Mouse (Mus musculus) urinary bladder, adult 18-20 months (tissue): Measurements from ENCODE around the gene Adamts3.

Experiments
- DNase-seq, 2 experiments: peaks; one replicate each; pipeline ENCODE4 v3.0.0; 2022; ENCODE audit warnings: low spot score in 2 of 2, mixed read lengths in 2 of 2

Gene Adamts3

DNA sequence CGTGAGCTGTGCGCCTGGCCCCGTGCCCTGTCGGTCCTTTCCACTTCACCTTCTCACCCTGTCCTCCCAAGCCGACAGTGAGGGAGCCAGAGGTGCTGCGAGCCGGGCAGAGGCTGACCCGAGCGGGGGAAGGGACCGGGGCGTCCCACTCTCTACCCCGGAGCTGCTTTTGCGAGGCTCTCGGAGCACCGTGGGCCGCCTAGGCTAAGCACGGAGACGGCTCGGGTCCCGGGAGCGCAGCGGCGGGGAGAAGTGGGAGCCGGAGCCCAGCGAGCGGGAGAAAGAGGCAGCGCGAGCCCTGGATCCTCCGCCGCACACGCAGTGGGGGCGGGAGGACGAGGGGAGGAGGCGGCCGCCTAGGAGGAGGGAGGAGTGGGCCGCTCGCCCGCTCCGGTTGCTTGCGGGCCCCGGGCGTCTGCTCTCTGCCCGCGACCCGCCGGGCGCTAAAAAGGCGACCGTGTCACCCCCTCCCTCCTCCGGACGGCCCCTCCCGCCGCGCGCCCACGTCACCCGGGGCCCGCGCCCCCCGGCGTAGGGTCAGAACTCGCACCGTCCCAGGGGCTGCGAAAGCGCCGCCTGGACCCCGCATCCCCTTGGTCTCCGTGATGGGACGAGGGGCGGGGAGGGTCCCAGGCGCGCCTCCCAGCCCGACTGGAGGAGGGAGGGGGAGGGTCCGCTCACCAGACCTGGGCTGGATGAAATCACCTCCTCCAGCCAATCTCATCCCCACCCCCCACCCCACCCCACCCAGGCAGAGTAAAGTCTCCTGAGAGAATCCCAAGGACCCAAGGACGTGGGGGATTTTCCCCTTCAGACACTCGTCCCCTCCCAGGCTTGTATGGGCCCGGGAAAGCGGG lies at the start of gene Adamts3:
Gene Adamts3 (minus strand): TSS at position 284 of the 857 bp plus-strand sequence.
- peak; percentile 29 to 52 for DNase-seq

GRCm38 (mm10) chr5:89931511-89931910 lies 48.4 kb upstream of the Adamts3 start:
- DNase-seq, result no peak

DNA sequence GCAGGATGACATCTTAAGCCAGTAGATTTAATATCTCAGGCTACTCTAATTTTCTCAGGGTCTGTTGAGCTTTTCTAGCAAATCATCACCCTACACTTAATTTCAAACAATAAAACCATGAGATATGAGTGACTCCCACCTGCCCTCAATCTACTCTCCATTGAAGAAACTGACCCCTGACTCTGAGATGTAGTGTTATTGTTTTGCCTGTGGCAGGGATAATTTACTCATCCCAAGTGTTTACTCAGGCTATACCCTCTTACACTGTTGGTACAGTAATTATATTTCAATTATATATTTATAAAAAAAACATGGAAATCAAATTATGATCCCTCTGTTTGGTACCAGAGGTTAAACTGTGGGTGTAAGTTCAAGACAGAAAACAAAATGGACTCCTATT lies 29.2 kb upstream of the Adamts3 start:
- DNase-seq, result no peak

DNA sequence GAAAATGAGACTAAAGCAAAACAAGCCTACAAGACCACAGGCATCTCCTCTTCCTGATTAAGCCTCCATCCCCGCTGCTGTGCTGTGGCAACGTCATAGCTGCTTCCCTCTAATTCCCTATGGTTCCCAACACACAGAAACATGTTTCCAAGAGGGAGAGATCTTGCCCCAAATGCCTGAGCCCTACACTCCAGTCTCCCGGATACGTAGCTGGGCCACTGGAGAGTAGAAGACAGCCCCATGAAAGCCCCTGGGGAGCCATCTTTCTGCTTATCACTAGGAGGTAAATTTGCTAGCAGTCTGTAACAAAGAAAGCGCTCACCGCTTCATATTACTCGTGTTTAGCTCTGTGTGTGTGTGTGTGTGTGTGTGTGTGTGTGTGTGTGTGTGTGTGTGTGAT lies 28.8 kb upstream of the Adamts3 start:
- DNase-seq, result no peak

DNA sequence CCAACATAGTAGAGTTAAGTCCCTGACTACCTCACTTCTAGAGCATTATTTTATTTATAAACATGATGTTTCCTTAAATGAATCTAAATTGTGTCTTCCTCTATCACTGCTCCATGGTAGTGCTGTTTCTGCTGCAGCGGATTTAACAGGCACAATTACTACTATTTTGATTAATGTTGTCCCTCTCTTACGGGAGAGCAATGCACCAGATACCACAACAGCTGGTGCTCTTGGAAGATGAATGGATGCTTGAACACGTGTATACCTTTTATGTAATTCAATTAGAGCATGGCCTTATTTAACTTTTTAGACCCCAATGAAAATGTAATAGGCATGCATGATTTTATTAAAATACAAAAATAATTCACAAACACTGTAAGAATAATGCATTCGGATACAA lies 28.4 kb upstream of the Adamts3 start:
- no peak for DNase-seq

DNA sequence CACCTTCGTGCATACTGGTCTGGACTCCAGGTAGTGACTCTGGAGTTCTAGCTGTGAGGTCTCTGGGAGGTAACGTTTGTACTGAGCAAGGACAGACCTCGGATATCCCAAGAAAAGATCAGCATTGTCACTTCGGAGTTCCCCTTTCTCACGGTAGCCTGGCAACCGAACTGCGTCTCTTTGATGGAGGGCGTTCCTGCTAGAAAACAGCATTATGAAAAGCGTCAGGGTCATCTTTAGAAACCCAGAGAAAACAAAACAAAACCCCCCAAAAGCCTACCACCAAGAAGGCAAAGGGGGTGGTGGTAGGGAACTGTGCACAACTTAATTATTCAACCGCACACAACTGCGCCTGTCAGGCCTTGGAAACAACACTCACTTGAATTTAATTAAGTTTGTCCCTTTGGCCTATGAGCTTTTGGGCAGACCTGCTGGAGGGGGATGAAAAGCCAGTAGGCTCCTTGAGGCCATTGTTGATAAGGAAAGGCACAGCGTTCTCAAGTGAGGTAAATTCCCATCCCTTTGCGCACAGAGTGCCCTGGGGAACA lies 23.8 kb upstream of the Adamts3 start:
- no peak for DNase-seq

DNA sequence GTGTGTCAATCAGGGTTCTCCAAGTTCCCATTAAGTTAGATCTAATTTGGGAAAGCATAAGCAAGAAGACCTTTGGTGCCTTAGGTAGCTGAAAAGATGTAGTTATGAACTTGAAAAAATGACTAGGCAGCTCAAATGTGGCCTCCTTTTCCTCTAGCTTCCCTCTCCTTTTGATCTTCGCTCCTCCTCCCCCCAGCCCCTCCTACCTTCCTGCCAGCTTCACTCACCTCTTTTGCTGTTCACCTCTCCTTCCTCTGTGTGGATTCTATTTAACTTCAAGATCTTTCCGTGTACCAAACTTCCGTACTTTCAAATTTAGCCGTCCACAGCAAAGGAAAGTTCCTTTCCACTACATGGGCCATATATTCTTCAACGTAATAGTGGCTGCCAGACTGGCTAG lies 17.9 kb upstream of the Adamts3 start:
- no peak for DNase-seq

GRCm38 (mm10) chr5:89897495-89897894 lies 14.4 kb upstream of the Adamts3 start:
- no peak for DNase-seq

DNA sequence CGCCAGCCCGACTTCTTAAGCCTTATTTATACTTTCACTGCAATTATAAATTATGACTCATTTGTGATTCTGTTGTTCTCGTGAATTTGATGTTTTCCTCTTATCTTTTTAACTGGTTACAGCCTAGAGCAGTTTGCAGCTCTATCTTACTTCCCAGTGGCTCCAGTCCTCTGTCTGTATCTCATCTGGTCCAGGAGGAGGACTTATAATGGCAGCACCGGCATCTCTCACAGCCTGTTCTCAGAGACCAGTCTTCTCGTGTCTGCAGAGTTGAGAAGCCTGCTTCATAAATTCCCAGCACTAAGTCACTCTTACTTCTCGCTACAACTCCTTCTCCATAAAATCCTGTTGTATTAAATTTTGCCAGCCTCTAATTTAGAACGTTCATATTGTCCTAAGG lies 12.4 kb upstream of the Adamts3 start:
- no peak for DNase-seq

GRCm38 (mm10) chr5:89884991-89885390 lies 1.9 kb upstream of the Adamts3 start:
- no peak for DNase-seq

GRCm38 (mm10) chr5:89883908-89884204 lies 722 bp upstream of the Adamts3 start:
- DNase-seq, result no peak

DNA sequence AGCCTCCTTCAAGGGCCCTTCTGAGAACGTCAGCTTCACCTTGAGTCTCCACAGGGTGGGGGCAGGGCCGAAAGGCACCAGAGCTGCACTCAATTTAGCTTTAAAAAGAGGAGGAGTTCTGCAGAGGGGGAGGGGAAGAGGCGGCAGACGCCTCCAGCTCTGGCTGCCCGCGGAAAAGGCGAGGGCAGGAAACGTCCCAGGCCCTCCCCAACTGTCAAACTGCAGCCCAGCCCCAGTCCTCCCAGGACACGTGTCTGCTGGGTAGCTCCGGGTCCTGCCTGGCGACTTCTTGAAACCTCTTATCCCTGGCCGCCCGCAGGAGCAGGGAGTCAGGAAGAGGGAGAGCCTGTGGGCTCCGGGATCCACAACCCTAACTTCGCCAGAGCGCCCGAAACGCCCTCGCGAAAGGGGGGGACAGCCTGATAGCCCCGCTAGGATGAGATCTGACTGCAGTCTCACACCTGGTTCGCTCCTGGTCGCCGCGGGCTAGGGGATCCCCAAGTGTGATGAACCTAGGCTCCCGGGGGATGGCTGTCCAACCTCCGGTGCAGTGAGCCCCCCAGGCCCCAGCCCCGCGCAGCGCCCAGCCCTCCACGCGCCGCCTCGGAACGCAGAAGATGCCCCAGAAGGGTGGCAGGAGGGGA lies 921 bp downstream of the Adamts3 start:
- peak; percentile 26 to 45 for DNase-seq

DNA sequence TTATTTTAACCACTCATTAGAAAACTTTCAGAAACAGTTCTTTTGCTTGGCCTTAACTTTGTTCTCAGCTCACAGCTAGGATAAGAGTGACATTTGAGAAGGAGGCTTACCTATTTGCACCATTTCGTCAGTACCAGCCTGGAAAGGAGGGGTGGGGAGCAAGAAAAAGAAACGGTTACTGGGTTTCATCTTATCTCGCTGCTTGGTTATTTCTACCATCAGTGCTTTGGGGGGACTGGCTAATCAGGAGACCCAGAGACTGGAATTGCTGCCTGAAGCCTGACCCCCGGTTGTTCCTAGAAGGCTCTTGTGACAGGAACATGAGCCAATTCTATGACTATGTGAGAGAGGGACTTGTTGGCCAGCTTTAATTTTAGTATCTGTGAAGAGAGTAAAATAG lies 1.7 kb downstream of the Adamts3 start:
- no peak for DNase-seq

DNA sequence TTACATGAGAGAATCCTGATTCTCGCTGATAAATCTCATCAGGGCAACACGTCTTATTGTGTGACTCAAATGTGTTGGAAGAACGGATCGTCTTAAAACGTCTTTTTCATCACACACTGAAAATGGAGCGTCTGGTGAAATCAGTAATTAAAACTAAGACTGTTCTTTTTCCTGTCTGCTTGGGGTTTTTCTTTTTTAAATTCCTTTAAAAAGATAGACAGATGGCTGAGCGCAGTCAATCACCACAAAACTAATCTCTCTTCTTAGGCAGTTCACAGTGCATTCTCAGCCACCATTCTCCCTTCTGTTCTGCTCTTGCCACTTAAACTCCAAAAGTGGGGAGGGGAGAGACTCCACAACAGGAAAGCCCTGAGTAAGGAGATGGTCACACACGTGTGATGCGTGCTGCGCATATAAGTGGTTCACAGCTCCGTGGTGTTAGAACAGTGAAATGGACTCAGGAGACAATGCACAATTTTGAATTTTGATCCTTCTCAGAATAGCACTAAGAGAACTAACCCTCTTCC lies 4.2 kb downstream of the Adamts3 start:
- no peak for DNase-seq

- no peak for DNase-seq
These were observed 10.5 kb downstream of the Adamts3 start for GRCm38 (mm10) chr5:89872661-89873060.

GRCm38 (mm10) chr5:89859603-89860002 lies 23.5 kb downstream of the Adamts3 start:
- DNase-seq, result no peak

GRCm38 (mm10) chr5:89858837-89859236 lies 24.3 kb downstream of the Adamts3 start:
- no peak for DNase-seq

GRCm38 (mm10) chr5:89846551-89846950 lies 36.6 kb downstream of the Adamts3 start:
- DNase-seq, result no peak

- DNase-seq, result no peak
These were observed 38.8 kb downstream of the Adamts3 start for GRCm38 (mm10) chr5:89844354-89844753.

DNA sequence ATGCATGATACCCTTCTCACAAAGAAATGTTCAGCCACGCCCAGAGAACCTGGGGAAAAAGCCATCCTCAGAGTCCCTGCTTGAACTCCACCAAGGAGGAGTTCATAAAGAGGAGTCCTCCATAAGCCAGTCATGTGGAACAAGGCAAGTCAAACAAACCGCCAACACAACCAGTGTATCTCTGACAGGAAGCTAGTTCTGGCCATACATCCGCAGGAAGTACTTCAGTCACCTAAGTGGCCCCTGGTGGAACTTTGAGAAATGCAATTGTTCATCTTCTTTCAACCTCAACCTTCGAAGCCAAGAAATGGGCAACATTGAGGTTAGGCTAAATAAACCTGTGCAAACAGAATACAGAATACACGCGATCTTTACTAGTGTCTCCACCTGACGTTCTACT lies 39.7 kb downstream of the Adamts3 start:
- DNase-seq, result no peak

- DNase-seq, result no peak
These were observed 43.5 kb downstream of the Adamts3 start for GRCm38 (mm10) chr5:89839627-89840026.

GRCm38 (mm10) chr5:89821175-89821574 lies 62.0 kb downstream of the Adamts3 start:
- no peak for DNase-seq

DNA sequence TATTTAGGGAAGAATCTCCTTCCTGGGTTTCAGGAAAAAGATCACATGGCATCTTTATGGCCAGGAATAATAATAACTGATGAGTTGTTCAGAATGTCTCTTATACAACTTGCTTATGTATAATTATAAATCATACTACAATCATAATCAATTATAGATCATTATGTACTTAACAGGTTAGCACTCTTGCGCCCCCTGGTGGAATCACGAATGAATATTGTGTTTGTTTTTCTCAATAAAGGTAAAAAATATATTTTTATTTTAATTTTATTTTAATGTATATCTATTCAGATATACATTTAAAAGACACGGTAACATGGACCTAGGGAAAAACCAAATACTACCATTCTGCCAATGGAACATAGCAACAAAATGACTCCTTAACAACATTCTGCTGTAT lies 63.6 kb downstream of the Adamts3 start:
- DNase-seq, result peak in 1 of 2 experiments; percentile 18
